Mouse (Mus musculus): ENCODE measurements around the gene Plpp4.
A peak's percentile ranks its signal among the peaks of the same experiment; 100 is the strongest.

Plpp4 gene

DNA sequence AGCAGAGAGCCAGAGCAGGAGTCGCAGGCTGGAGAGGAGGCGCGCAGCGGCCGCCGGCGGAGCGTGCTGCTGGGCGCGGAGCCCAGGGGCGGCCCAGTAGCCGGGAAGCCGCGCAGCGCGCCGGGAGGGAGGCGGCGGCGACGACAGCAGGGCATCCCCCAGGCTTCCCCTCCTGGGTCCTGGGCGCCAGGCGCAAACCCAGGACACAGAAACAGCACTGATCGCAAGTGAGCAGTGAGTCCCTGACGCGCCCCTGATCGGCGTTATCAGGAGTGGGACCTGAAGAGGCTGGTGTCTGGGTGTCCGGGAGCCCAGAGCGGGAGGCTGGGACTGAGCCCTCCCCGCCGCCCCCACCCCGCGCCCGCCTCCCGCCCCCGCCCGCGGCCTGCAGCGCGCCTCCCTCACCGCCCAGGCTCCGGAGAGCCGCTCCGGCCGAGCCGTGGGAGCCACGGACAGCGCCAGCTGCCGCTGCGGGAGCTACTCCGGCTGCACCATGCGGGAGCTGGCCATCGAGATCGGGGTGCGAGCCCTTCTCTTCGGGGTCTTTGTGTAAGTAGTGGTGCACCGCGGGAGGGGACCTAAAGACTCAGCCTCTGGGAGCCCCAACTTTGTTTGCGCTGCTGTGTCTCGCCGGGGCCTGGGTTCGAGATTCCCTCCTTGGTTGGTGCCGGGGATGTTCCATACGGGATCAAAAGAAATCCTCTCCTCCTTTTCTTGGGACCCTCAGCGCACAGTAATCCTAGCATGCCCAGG, at the start of gene Plpp4:
TSS of gene Plpp4 (plus strand) at position 411 of the 753 bp plus-strand sequence.
- peak; percentile 15 for DNase-seq

DNA sequence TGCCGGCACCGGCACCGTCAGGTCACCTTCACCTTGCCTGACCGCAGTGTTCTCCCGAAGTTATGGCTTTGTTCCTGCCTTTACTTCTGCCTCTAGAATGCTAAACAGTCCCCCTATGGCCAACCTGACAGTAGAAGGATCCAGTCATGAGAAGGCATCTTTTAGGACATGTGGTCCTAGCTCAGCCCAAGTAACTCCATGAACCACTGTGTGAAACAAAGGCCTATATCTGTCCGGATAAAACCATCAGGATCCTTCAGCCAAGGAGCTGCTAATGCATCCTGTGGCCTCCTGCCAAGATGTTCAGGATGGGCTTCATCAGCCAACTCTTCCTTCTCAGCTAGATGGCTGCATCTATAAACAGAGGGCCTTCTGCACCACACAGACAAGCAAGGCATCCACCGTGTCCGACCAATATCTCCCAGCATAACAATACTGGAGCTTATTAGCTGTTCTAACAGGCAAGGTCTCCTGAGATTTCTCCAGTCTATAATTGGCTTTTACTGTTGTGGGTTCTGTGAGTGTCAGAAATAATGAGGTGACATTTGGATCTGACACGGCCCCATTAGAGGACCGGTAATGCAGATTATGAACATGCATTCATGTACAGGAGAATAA, 40.8 kb upstream of the Plpp4 start:
- DNase-seq = no peak

DNA sequence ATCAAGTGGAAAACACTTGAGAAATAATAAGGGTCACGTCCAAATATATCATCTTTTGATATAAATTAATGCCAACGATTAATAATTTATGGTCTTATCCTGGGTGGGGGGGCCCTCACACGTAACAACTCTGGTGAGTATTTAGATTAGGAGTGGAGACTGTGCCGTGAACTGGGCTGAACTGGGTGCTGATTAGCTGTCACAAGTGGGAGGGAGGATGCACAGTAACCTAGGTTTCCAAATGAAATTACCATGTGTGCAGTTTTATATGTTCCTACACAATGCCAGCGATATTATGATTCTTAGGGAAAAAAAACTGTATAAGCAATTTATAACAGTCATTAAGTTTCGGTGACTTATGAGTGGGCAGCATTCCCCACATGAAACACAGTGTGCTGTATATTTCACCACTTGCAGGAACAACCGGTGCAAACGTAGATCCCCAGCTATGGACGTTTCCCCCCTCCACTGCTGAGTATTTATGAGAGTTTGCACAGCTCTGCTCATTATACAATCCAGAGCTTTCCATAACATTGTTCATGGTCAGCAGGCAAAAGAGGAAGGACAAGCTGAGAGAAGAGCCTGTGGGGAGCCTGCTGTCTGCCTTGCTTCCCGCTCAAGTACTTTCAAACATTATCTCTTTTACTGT, 40.2 kb upstream of the Plpp4 start:
- no peak for DNase-seq

DNA sequence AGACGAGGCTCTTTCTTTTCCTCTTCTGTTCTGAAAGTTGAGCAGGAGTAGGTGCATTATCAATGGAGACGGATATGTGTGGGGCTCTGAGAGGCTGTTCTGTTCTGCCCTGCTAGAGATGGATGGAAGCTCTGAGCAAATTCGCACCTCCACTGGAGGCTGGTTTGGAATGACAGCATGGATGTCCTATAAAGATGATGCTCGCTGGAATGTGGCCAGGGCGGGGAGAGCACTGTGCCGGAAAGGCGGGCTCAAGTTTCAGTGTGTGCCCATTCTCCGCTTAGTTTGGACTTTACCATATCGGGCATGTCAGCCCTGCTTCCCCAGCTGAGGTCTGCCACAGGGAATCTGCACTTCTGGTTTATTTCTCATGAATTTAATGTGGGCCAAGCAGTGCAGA, 35.9 kb upstream of the Plpp4 start:
- DNase-seq = no peak

DNA sequence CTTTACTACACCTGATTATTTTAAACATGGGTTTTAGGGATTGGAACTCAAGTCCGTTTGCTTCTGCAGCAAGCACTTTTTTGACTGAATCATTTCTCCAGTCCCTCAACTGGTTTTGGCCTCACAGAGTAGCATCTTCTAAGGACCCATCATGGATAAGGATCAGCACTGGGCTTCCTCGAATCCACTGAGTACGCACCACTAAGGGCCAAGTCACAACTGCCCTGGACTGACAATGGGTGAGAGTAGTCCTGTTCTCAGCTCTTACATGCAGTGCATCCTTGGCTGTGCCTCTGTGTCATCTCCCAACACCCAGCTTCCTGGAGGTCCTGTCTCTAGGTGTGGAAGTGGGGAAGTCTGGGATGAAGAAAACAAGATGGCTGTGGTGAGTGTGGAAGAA, 35.2 kb upstream of the Plpp4 start:
- no peak for DNase-seq

DNA sequence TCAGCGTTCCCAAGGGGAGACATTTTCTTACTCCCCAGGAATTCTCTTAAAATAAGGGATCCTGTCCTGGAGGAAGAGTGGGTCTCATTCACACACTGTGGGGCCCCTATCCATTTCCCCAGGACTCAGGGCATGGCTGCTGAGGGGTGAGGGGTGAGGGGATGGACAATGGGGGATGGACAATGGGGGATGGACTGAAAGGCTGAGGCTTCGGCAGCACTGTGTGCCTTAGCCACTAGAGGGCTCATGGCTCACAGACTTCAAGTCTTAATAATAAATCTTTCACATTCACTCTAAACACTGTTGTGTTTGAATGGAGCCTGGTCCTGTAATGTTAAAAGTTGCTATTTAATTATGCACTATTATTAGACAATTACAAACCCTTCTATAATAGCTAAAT, 21.4 kb upstream of the Plpp4 start:
- no peak for DNase-seq

DNA sequence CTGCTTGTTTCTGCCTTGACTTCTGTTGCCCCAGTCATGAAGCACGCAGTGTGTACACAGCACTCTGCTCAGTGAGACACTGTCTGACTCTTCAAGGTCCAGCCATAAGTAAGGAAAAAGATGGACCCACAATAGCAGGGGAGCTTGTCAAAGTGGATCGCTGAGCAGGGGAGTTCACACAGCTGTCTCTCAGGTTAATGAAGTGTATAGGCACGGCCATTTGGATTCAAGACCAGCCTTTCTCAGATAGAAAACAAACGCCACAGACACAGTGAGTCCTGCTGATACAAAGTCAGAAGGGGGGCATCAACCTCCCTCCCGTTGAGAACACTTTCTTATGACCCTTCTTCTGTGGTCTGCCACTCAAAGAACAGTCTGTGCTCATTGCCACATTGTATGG, 20.8 kb upstream of the Plpp4 start:
- no peak for DNase-seq

DNA sequence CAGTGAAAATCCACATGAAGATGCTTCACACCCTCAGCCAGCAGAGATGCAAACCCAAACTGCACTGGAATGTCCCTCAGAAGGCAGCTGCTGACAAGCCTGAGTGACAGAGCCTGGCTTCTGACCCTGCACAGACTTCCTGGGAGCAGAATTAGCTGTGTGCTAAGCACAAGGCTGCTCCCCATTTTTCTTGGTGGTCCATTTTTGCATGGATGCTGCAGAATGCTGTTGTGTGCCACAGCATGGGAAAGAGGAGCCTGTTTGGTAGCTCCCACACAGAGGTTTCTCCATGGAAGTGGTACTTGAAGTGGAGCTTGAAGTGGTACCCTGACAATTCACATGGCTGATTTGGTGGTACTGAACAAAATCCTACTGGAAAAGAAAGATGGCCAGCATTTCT, 5.8 kb upstream of the Plpp4 start:
- no peak for DNase-seq

DNA sequence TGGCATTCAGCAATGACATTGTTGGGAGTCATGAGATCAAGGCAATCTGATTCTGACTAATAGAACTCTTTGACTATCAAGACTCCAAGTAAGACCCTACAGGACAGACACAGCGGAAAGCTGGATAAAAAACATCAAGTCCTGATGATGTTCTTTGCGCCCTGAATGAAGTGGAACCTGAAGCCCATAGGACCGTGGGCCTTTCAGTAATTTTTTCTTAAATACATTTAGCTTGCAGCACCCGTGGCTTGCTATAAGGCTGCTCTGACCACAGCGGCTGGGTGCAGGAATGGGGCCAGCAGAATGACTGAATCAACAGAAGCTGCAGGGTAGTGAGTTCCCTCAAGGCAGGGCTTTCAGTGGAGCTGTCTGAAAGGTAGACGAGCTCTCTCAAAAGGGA, 3.4 kb upstream of the Plpp4 start:
- DNase-seq = no peak

DNA sequence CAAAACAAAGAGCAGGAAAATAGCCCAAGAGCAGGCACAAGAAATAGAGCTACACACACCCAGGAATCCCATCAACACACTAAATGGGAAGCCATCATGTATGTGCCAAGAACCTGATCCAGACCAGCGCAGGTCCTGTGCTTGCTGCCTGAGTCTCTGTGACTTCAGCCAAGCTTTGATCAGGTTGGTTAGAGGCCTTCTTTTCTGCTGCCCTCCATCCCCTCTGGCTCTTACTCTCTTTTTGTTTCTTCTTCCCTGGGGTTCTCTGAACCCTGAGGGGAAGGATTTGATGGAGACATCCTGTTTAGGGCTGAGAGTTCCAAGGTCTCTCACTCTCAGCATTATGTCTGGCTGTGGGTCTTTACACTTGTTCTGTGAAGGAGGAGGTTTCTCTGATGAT, 2.7 kb upstream of the Plpp4 start:
- DNase-seq = no peak

DNA sequence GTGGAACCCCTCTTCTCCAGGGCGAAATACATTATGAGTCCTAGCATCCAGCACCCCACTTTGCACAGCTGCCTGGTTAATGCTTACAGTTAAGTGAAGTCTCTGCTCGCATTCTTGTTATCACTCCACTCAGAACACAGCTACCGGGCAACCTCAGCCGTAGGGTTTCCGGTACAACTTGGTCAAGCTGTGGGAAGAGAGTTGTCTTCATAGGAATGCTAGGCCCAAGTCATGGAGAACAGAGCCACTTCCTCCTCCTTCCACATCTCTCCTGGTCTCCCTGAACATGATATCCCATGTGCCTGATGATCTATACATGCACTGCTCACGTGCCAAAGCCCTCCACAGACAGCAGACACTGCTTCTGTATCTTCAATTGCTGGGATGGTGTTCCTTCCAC, 1.4 kb upstream of the Plpp4 start:
- DNase-seq = no peak

DNA sequence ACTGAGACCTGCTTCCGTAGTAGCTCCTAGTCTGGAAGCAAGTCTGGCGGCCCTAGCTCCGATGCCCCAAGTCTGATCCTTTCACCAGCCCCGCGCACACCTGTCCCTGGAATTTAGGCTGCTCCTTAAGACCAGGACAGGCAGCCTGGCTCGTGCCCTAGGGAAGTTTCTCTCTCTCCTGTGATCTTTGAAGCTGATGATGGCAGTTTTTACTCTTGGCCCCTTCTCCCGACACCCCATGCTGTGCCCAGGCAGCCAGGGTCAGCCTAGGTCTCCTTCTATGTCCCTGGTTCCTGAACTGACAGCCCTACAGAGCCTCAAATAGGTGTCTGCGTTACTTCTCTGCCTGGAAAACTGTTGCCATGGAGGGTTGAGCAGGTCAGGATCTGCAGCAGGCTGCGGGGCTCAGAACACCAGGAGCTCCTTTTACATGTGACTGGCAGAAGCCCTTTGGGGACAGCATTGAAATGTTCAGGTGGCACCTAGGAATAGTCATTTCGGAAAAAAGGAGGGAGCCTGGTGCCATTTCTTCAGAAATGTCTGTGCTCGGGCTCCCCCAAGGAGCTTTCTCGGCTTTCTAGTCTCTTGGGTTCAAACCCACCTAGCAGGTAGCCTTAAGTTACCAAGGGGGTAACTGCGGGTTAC, 665 bp downstream of the Plpp4 start:
- no peak for DNase-seq

DNA sequence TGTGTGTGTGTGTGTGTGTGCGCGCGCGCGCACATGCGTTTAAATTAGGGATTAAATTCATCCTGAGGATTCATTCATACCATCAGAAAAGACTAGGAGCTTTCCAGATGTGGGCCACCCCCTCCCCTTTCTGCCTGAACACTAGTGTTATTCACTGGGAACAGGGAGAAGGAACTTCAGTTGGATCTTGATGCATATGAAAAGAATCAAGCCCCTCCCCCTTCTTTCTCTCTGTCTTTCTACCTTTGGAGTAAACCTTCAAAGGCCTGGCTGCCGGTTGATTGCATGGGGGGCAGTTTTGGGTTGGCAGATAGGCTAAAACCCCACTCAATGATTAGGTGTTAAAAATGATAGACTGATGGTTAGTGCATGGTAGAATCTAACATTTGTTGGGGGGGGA, 1.5 kb downstream of the Plpp4 start:
- no peak for DNase-seq

DNA sequence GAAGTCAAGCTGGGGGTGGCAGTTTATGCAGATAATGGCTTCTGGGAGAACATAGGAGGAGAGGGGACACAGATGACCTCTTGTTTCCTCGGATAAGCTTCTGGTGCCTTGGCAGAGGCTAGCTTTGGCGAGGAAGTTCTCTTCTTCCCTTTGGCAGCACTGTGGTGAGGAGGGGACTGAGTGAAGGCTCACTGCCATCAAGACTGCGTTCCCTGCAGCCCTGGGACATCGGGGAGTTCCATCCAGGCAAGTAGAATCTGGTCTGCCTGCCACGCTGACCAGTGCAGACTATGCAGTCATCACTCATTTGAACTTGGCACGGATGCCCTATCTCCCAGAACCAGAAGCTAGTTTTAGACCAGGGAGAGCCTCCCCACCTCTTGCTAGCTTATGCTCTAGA, 2.4 kb downstream of the Plpp4 start:
- DNase-seq = no peak

DNA sequence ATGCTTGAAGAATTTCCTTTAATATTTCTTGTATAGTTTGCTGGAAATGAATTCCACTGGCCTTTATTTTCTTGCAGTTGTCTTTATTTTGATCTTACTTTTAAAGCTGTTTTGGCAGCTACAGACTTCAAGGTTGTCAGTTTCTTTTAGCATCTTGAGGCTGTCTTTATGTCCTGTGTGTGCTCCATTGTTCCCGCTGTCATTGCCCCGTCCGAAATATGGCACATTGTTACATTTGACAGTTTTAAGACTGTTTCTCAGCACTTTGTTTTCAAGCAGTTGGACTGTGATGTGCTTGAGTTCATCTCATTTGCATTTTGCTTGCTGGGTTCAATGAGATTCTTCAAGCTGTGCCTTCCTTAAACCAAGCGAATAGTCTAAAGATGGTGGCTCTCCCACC, 17.0 kb downstream of the Plpp4 start:
- DNase-seq = no peak

DNA sequence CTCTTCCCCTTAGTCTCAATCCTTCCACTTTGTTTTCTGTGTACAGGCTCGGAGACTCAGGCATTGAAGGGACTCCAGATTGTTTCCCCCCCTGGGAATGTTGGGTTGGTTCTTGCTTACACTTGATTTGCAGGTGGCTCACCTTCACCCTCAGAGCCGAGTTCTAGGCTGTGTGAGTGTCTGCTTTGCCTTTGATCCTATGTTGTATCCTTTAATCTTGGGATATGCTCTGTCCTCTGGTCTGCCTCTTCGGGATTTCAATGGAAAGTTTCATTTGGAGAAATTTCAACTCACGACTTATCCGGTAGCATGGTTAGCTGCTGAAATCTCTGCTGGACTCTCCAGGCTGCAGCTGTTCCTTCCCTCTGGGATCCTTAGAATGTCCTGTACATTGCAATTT, 17.9 kb downstream of the Plpp4 start:
- no peak for DNase-seq

DNA sequence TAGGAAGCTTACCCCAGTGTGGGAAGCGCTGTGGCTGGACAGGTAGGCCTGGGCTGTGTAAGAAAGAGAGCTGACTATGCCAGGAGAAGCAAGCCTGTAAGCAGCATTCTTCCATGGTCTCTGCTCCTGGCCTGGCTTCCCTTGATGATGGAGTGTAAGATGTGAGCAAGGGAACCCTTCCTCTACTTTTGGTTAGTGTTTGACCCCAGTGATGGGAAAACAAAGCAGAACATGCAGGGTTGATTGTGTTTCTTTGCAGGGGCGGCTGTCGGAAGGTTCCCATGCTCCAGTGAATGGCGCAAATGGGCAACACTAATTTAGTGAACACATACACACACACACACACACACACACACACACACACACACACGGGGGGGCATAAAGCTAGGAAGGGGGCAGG, 20.9 kb downstream of the Plpp4 start:
- DNase-seq = no peak

DNA sequence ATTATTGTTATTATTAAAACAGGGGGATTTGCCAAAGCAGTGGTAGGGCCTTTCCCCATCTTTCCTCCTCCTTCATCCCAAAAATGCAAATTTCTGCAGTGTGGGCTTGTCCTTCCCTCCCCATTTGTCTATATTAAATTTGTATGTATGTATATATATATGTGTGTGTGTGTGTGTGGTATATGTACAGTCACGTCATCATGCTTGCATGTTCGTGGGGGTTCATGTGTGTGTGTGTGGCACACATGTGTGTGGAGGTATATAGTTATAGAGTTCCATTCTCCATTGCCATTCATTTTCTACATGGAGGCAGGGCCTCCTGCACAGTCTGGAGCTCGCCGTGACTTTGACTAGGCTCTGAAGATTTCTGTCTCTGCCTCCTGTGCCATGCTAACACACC, 22.0 kb downstream of the Plpp4 start:
- DNase-seq = no peak

DNA sequence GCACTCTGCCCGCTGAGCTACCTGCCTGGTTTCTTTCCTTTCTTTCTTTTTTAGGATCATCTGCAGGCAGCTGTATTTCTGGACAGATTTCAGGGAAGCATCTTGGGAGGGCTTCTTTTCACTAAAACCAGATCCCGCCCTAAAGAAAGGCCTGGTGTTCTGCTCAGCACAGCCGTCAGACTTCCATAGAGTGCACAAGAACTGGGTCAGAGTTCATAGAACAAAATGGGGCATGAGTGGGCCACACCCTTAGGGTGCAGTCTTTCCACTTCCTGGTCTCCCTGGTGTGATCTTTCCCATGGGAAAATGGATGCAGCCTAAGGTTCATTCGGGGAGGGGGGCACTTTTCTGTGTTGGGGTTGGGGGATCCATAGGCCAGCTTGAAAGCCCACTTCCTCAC, 22.4 kb downstream of the Plpp4 start:
- DNase-seq = no peak

DNA sequence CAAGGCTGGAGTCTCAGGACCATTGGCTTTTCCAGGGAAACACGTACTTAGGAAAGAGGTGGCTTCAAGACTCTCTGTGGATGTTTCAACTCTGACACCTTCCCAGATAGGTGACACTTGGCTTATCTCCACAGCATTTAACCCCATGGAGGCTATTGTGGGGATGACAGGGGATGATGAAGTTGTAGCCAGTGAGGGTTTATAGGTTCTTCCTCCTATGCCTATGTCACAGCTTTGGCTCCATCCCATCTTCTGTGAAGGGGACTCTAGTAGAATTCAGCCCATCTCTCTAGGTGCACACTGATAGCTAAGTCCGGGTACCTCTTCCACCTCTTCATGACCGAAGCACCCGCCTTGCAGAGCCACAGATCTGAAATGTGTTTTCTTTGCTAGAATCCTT, 25.1 kb downstream of the Plpp4 start:
- no peak for DNase-seq

DNA sequence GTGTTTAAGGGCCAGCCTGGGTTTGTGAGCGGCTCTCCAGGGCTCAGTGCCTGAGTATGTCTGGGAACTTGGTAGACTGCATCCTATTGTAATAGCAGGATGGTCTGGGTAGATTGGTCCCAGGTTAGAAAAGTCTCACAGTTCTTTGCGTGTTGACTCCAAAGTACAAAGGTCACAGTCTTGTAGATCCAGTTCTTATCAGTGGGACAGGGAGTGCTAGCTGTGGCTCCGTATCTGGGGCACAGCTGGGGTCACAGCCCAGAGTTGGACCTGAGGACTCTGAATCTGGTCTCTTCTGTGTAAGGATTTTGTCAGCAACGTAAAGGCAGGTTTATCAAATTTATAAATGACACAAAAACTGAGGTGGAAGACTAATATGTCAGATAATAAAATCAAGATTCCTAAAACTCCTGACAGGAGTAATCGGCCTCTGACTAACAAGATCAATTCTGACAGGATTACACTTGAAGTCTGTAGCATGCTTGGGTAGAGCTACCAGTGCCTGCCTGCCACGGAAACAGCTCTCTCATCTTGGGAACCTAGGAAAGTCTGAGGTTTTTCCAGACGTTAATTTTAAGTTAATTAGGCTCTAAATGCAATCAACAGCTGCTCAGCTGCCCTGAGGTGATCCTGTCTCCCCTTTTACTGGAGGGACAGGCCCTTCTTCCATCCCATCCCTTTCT, 28.5 kb downstream of the Plpp4 start:
- no peak for DNase-seq

DNA sequence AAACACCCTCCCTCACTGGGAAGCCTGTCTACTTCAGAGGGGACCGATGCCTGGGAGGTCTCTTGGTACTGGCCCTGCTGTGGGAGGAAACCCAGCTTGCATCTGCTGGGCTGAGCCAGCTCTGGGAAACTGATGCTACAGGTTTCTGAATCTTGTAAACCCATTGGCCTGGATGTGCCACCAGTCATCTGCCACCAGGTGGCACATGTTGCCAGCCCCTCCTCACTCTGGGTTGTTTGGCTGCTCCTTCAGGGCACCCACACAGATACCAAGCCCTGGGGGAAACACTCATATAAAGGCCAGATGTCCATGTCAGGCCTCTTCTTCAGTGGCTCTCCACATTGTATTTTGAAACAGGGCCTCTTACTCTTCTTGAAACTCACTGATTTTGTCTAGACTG, 36.4 kb downstream of the Plpp4 start:
- DNase-seq = no peak

DNA sequence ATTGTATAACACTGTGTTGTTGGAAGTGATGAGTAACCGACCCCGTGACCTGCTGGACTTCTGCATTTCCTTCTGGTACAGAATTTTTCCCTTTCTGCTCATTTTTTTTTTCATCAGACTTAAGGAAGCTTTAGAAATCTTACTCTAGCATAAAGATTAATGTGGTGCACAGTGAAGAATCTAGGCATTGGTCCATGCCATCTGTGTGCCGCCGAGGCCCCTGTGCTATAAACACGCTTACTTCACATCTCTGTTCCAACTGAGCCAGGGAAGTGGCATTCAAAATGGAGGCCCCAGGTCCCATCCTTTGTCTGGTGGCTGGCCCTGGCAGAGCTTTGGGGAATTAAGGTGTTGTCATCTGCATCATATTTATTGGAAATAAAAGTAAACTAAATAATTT, 44.8 kb downstream of the Plpp4 start:
- DNase-seq = no peak
